Mouse (Mus musculus) ES-E14 (cell line): Measurements from ENCODE around the gene Myo1d. TPM values are rescaled to one million over a fixed set of nuclear protein-coding genes. Genes with fewer than 3 reads are reported as not detected.

Source experiments
- DNase-seq: peaks from one replicate; pipeline ENCODE4 v3.0.0-alpha.2; 2013; ENCODE audit warnings: low read depth, low spot score
- H3K27ac ChIP-seq: 2 replicates; pipeline ENCODE4 v1.5.1; 2012; ENCODE audit warnings: low read depth, mild to moderate bottlenecking, low read length, moderate library complexity, mixed read lengths; ENCODE audit not compliant: poor library complexity, insufficient read depth, severe bottlenecking
- H3K36me3 ChIP-seq: 2 replicates; pipeline ENCODE4 v1.6.1; 2012; ENCODE audit warnings: mild to moderate bottlenecking, low read length, moderate library complexity, mixed read lengths; ENCODE audit not compliant: control insufficient read depth, poor library complexity, insufficient read depth, severe bottlenecking
- H3K4me1 ChIP-seq, 2 experiments: fragments of 150-350 bp in 1 of 2; sonication (generic) in 1 of 2; 2 replicates each; pipeline ENCODE4 v1.6.1; 2012; ENCODE audit warnings: low read length in 2 of 2, mild to moderate bottlenecking in 1 of 2, mixed read lengths in 1 of 2; ENCODE audit not compliant: control insufficient read depth in 2 of 2, insufficient read depth in 2 of 2, poor library complexity in 1 of 2
- H3K4me3 ChIP-seq, 2 experiments: fragments of 150-350 bp in 1 of 2; sonication (generic) in 1 of 2; 2 replicates each; pipeline ENCODE4 v1.5.1; 2012; ENCODE audit warnings: low read length in 2 of 2, low read depth in 1 of 2, mild to moderate bottlenecking in 1 of 2, mixed read lengths in 1 of 2; ENCODE audit not compliant: insufficient read depth in 1 of 2, poor library complexity in 1 of 2, severe bottlenecking in 1 of 2
- H3K9ac ChIP-seq: 2 replicates; pipeline ENCODE4 v1.6.1; 2012; ENCODE audit warnings: low read depth, mild to moderate bottlenecking, low read length, mixed read lengths; ENCODE audit not compliant: poor library complexity, insufficient read depth, severe bottlenecking
- H3K9me3 ChIP-seq: fragments of 150-350 bp; sonication (generic); 2 replicates; pipeline ENCODE4 v1.6.1; 2012; ENCODE audit warnings: low read depth, mild to moderate bottlenecking, low read length; ENCODE audit not compliant: control insufficient read depth, insufficient read depth
- CHD2 ChIP-seq: IDR thresholded peaks from 2 replicates; pipeline ENCODE4 v1.6.1; 2014; ENCODE audit warnings: mild to moderate bottlenecking, low read depth, low read length, inconsistent platforms
- HCFC1 ChIP-seq: IDR thresholded peaks from 2 replicates; pipeline ENCODE4 v1.6.1; 2012; ENCODE audit warnings: low read length, inconsistent platforms, borderline replicate concordance; ENCODE audit not compliant: insufficient read depth
- MAFK ChIP-seq: IDR thresholded peaks from 2 replicates; pipeline ENCODE4 v1.6.1; 2014; ENCODE audit warnings: mild to moderate bottlenecking, low read depth, low read length, inconsistent platforms; ENCODE audit not compliant: insufficient read depth
- ZC3H11A ChIP-seq: IDR thresholded peaks from 2 replicates; pipeline ENCODE4 v1.6.1; 2012; ENCODE audit warnings: low read depth, mild to moderate bottlenecking, inconsistent platforms, low read length, borderline replicate concordance
- ZNF384 ChIP-seq: IDR thresholded peaks from 2 replicates; pipeline ENCODE4 v1.6.1; 2012; ENCODE audit warnings: low read depth, low read length, inconsistent platforms
- in situ Hi-C, 2 experiments: fragments of 600-800 bp; cut with MboI; formaldehyde crosslinking; loops; one replicate each; pipeline ENCODE4 v1.15.1; 2025; ENCODE audit warnings: low sequenced_read_pairs in 2 of 2, inconsistent platforms in 1 of 2; ENCODE audit not compliant: unreplicated experiment in 2 of 2
- total RNA-seq: library from RNA; depleted of rRNA; stranded (reverse); fragments of 300-350 nt; gene quantifications from 2 replicates; pipeline ENCODE4 v1.2.3, GENCODE M21; 2012

Myo1d gene
- total RNA-seq, 1 experiment, result 2.9 TPM

GRCm38 (mm10) chr11:80790413-80790812 is 10.6 kb upstream of the Myo1d start:
- Histone ChIP-seq H3K27ac (no peak overlapping the region), H3K4me1 (no peaks in the 10 kb centered on the region), H3K9me3 (no peaks in the 10 kb centered on the region), H3K9ac (no peak overlapping the region), H3K36me3 (no peaks in the 10 kb centered on the region), H3K4me3 (no peak overlapping the region)
- no peak for TF ChIP-seq HCFC1
- no peak for TF ChIP-seq MAFK
- no peak for TF ChIP-seq CHD2
- no peak for TF ChIP-seq ZC3H11A
- TF ChIP-seq ZNF384, result no peak
- in situ Hi-C loops, result no loop called here
- no peak for DNase-seq

- no peak for TF ChIP-seq ZC3H11A
- TF ChIP-seq ZNF384, result no peak
- TF ChIP-seq CHD2, result no peak
- TF ChIP-seq HCFC1, result no peak
- TF ChIP-seq MAFK, result no peak
- Histone ChIP-seq H3K4me1 (no peaks in the 10 kb centered on the region), H3K9ac (no peak overlapping the region), H3K4me3 (no peak overlapping the region), H3K9me3 (no peaks in the 10 kb centered on the region), H3K27ac (no peak overlapping the region), H3K36me3 (no peaks in the 10 kb centered on the region)
- DNase-seq, result no peak
- in situ Hi-C loops, result no loop called here
These were observed 9.9 kb upstream of the Myo1d start for GRCm38 (mm10) chr11:80789647-80790240.

DNA sequence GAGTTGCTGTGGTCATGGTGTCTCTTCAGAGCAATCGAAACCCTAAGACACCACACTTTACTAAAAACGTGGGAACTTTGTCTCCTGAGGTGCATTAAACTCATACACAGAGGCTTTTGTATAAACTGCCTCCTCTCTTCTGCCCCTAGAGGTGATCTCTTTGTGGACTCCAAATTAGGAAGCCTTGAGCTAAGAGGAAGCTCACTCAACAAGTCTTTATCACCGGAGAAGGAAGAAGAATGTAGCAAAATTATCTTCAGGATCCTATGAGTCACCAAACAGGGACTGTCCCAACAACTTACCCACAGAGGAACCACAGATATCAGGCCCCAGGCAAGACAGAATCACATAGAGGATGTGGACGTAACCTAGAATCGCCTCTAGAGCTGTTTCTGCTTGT is 5.8 kb upstream of the Myo1d start:
- no peak for DNase-seq
- Histone ChIP-seq H3K4me3 (no peak overlapping the region), H3K27ac (no peak overlapping the region), H3K9ac (no peak overlapping the region), H3K9me3 (no peaks in the 10 kb centered on the region), H3K36me3 (no peaks in the 10 kb centered on the region), H3K4me1 (peaks cover 0 to 5% of the 10 kb centered on the region in 2 experiments; a peak in 1 of 4 replicates)
- in situ Hi-C loops, result no loop called here
- TF ChIP-seq CHD2 (no peak), MAFK (no peak), ZC3H11A (no peak), HCFC1 (no peak), ZNF384 (no peak)

DNA sequence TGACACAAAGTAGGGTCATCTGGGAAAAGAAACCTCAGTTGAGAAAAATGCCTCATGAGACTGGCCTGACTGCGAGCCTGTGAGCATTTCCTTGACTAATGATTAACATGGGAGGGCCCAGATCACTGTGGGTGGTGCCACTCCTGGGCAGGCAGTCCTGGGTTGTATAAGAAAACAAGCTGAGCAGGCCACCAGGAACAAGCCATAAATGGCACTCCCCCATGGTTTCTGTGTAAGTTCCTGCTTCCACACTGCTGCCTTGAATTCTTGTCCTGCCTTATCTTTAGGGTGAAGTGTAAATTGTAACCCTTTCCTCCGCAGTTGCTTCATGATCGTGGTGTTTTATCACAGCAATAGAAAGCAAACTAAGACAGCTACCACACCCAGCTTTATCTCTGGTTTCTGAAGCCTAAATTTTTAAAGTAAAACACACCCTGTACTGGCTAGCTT is 4.5 kb upstream of the Myo1d start:
- H3K4me3 ChIP-seq, result no peak overlapping the region
- TF ChIP-seq HCFC1 (no peak), ZNF384 (no peak), ZC3H11A (no peak)
- no peak for DNase-seq
- no peak overlapping the region for H3K9ac ChIP-seq
- no peaks in the 10 kb centered on the region for H3K9me3 ChIP-seq
- H3K4me1 ChIP-seq, result peaks cover 0 to 5% of the 10 kb centered on the region in 2 experiments; a peak in 1 of 4 replicates
- in situ Hi-C loops, result no loop called here
- no peaks in the 10 kb centered on the region for H3K36me3 ChIP-seq
- H3K27ac ChIP-seq, result no peak overlapping the region

- no peak overlapping the region for H3K9ac ChIP-seq
- H3K36me3 ChIP-seq, result no peaks in the 10 kb centered on the region
- peaks cover 0 to 5% of the 10 kb centered on the region in 2 experiments; a peak in 1 of 4 replicates for H3K4me1 ChIP-seq
- no peak overlapping the region for H3K4me3 ChIP-seq
- DNase-seq, result no peak
- TF ChIP-seq MAFK, result no peak
- TF ChIP-seq ZNF384, result no peak
- TF ChIP-seq ZC3H11A, result no peak
- TF ChIP-seq HCFC1, result no peak
- no peak for TF ChIP-seq CHD2
- in situ Hi-C loops, result no loop called here
- H3K9me3 ChIP-seq, result no peaks in the 10 kb centered on the region
- H3K27ac ChIP-seq, result no peak overlapping the region
These were observed 3.6 kb upstream of the Myo1d start for GRCm38 (mm10) chr11:80783460-80783859.
